Mouse (Mus musculus): ENCODE measurements around the gene Gm4924.

Gene Gm4924

GRCm38 (mm10) chr10:82354083-82355010 is at the start of gene Gm4924:
Gm4924 (plus strand) TSS chr10:82354255.
- DNase-seq (ENCODE audit: low spot score), result peak; percentile 94

- no peak for DNase-seq (ENCODE audit: low spot score)
Measured at GRCm38 (mm10) chr10:82316482-82316881, 37.6 kb upstream of the Gm4924 start, which contains the start of gene 4932415D10Rik. 4932415D10Rik (minus strand) TSS chr10:82316582.

GRCm38 (mm10) chr10:82320134-82320533 is 33.9 kb upstream of the Gm4924 start:
- no peak for DNase-seq (ENCODE audit: low spot score)

GRCm38 (mm10) chr10:82329826-82330225 is 24.2 kb upstream of the Gm4924 start:
- no peak for DNase-seq (ENCODE audit: low spot score)

- DNase-seq (ENCODE audit: low spot score), result no peak
Measured at GRCm38 (mm10) chr10:82355401-82355800, 1.3 kb downstream of the Gm4924 start.

GRCm38 (mm10) chr10:82361911-82362310 is 7.9 kb downstream of the Gm4924 start:
- no peak for DNase-seq (ENCODE audit: low spot score)

GRCm38 (mm10) chr10:82382992-82383391 is 28.9 kb downstream of the Gm4924 start:
- no peak for DNase-seq (ENCODE audit: low spot score)

- DNase-seq (ENCODE audit: low spot score), result no peak
Measured at GRCm38 (mm10) chr10:82409511-82409910, 55.5 kb downstream of the Gm4924 start.

- no peak for DNase-seq (ENCODE audit: low spot score)
Measured at GRCm38 (mm10) chr10:82423631-82424030, 69.6 kb downstream of the Gm4924 start.
